Mouse (Mus musculus) CD4-positive, CD25-positive, alpha-beta regulatory T cell, adult 4 months (primary cell): ENCODE data around the gene Sec24c. TPM values are rescaled to one million over a fixed set of nuclear protein-coding genes. Genes with fewer than 3 reads are reported as not detected.
"Not testable (repeated sequence)": the region's sequence is repeated elsewhere in the genome, so short reads cannot be mapped to it uniquely, and the experiment has no call there.

ENCODE experiments used
- ATAC-seq: one replicate; pipeline ENCODE4 v1.8.0; 2017
- polyA plus RNA-seq, 2 experiments: library from polyadenylated mRNA; unstranded; fragments of 100-300 nt; shearing (Covaris generic); gene quantifications; one replicate each; pipeline ENCODE4 v1.2.1; 2017

The Sec24c gene
- polyA plus RNA-seq, 2 experiments from 2014 or later, result 120 to 181 TPM

- no peak for ATAC-seq
These were observed 26.3 kb downstream of the Sec24c start for GRCm38 (mm10) chr14:20700362-20700761.

GRCm38 (mm10) chr14:20701554-20701953, 27.4 kb downstream of the Sec24c start:
- no peak for ATAC-seq

- peak; percentile 20 for ATAC-seq
These were observed 28.1 kb downstream of the Sec24c start for GRCm38 (mm10) chr14:20702096-20702740.

- ATAC-seq, result peak; percentile 69
These were observed 28.8 kb downstream of the Sec24c start, which contains the start of gene Chchd1 for GRCm38 (mm10) chr14:20702741-20703381. Gene Chchd1 (plus strand): TSS chr14:20703006.

- ATAC-seq, result not testable (repeated sequence)
These were observed 29.4 kb downstream of the Sec24c start for GRCm38 (mm10) chr14:20703461-20703860.

GRCm38 (mm10) chr14:20707201-20708190, 33.4 kb downstream of the Sec24c start, which contains the start of gene Zswim8:
Gene Zswim8 (plus strand): TSS chr14:20707552.
- ATAC-seq, result peak; percentile 62

- ATAC-seq, result peak; percentile 62
These were observed 34.1 kb downstream of the Sec24c start for GRCm38 (mm10) chr14:20708239-20708638.

- ATAC-seq, result no peak
These were observed 39.7 kb downstream of the Sec24c start for GRCm38 (mm10) chr14:20713832-20714231.

- ATAC-seq, result no peak
These were observed 44.3 kb downstream of the Sec24c start for GRCm38 (mm10) chr14:20718443-20718842.

GRCm38 (mm10) chr14:20719767-20720166, 45.7 kb downstream of the Sec24c start:
- no peak for ATAC-seq

- no peak for ATAC-seq
These were observed 47.3 kb downstream of the Sec24c start for GRCm38 (mm10) chr14:20721371-20721770.

- no peak for ATAC-seq
These were observed 48.9 kb downstream of the Sec24c start for GRCm38 (mm10) chr14:20723006-20723405.

- peak; percentile 72 for ATAC-seq
These were observed 49.9 kb downstream of the Sec24c start for GRCm38 (mm10) chr14:20724043-20724442.

GRCm38 (mm10) chr14:20725660-20726339, 51.7 kb downstream of the Sec24c start:
- no peak for ATAC-seq

GRCm38 (mm10) chr14:20729871-20730270, 55.8 kb downstream of the Sec24c start:
- ATAC-seq, result no peak

- ATAC-seq, result no peak
These were observed 56.9 kb downstream of the Sec24c start for GRCm38 (mm10) chr14:20730853-20731602.

- no peak for ATAC-seq
These were observed 59.2 kb downstream of the Sec24c start for GRCm38 (mm10) chr14:20733041-20733951.

GRCm38 (mm10) chr14:20733952-20734774, 60.1 kb downstream of the Sec24c start, which contains the start of gene Ndst2:
Gene Ndst2 (minus strand): TSS chr14:20734562.
- peak; percentile 94 for ATAC-seq

- no peak for ATAC-seq
These were observed 60.9 kb downstream of the Sec24c start for GRCm38 (mm10) chr14:20735052-20735451.
